Mouse (Mus musculus): ENCODE measurements at regions not wholly inside any gene's neighbourhood (a gene's known extent, or its start where the extent isn't known, plus 50 kb on each side); places are given as distances from the start of the nearest gene placed in this dataset.

- DNase-seq (ENCODE audit: low spot score in 2 of 2) = no peak
Measured at GRCm38 (mm10) chr1:128829536-128829935, 237.4 kb upstream of the Cxcr4 start.

GRCm38 (mm10) chr1:128826419-128826818 is 234.3 kb upstream of the Cxcr4 start:
- DNase-seq (ENCODE audit: low spot score in 2 of 2) = no peak

DNA sequence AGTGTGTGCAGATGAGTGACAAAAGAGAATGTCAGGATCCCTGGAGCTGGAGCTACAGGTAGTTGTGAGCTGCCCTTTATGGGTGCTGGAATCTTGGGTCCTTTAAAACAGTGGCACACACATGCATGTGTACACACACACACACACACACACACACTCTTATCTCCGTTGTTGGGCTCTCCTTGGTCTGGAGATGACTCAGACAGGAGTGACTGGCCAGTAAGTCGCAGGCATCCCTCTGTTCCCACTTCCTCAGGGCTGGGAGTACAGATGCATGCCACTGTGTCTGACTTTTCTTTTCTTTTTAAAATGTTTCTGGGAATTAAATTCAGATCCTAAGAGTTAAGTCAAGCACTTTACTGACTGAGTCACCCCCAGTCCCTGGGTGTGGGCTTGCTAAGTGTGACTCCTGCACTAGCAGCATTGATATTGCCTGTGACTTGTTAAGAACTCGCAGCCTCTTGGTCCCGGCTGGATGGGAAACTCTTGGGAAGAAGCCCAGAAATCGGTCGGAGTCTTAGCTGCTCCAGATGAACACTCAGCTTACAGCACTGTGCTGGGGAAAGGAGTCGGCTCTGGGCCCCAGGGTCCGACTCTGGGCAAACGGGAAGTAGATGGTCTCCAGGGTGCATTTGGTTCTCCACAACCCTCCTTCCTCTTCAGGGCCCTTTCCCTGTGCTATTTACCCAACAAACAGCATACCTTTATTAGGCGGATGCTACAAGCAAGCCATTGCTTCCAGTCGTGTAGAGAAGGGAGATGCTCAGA is 233.0 kb upstream of the Cxcr4 start:
- DNase-seq (ENCODE audit: low spot score in 2 of 2) = no peak

DNA sequence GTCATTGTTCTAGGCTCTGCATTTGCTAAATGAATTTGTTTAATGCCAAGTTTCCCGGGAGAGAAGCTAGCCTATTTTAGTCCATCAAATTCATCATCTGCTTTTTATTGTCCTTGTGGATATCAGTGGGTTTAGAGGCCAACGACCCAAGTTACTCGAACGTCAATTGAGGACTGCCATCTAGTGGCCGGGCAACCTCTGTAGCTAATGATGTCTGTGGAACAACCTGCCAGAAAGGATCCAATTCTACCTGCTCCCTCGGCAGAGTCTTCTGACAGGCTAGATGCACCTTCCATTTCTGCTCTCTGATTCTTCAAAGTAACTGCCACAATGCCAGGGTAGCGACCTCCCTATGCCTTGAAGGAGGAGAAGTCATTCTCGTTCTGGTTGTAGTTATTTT is 232.1 kb upstream of the Cxcr4 start:
- DNase-seq (ENCODE audit: low spot score in 2 of 2) = peak; percentile 75 to 78

DNA sequence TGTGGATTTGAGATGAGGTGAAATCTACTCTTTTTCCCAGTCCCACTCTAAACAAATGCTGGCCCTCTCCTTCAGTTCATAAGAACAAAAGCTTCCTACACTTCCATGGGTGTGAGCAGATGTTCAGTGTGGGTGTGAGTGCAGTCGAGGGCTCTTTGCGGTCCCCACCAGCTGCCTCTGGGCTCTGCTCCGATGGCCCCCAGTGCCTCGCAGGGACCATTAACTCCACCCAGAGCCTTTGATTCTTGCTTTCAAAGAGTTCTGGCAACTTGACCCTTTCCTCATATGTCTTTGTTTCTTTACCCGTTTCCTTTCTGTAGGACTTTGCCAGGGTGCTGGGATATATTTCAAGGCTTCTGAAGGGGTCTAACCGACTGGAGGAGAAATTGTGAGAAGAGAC is 229.9 kb upstream of the Cxcr4 start:
- DNase-seq (ENCODE audit: low spot score in 2 of 2) = no peak

DNA sequence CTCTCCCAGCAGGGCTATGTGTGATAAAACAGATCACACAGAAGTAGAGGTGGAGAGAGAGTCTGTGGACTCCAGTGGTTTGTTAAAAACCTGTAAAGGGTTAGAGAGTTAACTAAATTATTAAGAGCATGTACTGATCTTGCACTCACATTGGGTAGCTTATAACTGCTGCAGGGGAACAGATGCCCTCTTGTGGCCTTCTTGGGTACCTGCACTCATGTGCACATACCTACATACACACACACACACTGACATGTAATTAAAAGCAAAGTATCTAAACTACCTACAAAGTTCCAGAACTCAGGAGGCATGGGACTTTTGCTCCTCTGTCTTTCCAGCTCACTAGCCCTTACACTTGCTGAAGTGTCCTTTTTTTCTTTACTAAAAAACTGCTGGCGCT is 228.4 kb upstream of the Cxcr4 start:
- no peak for DNase-seq (ENCODE audit: low spot score in 2 of 2)

- no peak for DNase-seq (ENCODE audit: low spot score in 2 of 2)
Measured at GRCm38 (mm10) chr1:128819611-128820010, 227.5 kb upstream of the Cxcr4 start.

GRCm38 (mm10) chr1:128813379-128813778 is 221.3 kb upstream of the Cxcr4 start:
- DNase-seq (ENCODE audit: low spot score in 2 of 2) = no peak

GRCm38 (mm10) chr1:128810860-128811259 is 218.8 kb upstream of the Cxcr4 start:
- no peak for DNase-seq (ENCODE audit: low spot score in 2 of 2)

DNA sequence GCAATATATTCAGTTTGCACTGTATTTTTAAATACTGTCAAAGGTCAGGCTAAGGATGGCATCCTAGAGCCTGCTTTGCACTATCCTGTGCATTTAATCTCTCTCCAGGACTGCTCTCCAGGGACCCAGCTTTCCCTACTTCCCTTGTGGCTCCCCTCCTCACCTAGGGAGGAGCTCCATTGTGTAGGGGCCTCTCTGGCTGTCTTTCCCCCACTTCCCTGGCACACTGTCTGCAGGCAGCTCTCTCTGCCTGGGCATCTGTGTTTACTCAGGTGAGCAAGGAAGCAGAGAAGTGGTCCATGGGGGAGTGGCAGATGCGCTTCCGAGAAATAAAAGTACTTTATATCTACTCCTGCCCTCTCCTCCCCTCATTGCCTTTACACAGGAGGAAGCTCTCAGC is 218.0 kb upstream of the Cxcr4 start:
- no peak for DNase-seq (ENCODE audit: low spot score in 2 of 2)

DNA sequence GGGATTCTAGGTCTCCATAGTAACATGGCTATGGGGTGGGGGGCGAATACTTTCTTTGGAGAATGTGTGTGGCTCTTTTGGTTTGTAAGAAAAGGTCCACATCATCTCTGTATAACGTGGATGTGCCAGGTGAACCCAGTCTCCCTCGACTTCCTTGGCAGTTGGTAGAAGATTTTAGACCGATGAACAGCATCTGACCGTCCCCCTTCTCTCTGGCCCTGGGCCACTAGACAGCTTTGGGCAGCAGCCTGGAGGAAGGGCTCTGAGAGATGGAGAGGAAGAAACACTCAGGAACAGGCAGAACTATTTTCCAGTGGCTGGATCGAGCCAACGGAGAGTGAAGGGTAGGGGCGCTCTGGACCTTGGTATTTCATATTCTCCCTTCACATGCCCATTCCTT is 217.5 kb upstream of the Cxcr4 start:
- no peak for DNase-seq (ENCODE audit: low spot score in 2 of 2)

DNA sequence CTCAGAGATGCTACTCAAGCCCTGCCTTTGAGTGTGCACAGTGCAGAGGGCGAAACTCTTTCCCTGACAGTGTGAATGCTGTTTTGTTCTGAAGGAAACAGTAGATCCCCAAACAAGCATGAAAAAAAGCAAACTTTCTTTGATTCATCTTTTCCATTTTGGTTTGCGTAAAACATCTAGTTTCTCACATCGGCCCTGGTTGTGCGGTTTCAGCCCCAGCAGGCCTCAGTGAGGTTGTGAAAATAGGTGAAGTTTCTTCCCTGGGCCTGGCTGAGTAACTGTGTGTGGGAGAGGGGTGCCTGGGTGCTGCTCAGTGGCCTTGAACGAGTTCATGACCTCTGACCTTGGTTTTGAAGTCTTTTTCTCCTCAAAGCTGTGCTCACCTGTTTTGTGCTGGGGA is 216.5 kb upstream of the Cxcr4 start:
- DNase-seq (ENCODE audit: low spot score in 2 of 2) = no peak

DNA sequence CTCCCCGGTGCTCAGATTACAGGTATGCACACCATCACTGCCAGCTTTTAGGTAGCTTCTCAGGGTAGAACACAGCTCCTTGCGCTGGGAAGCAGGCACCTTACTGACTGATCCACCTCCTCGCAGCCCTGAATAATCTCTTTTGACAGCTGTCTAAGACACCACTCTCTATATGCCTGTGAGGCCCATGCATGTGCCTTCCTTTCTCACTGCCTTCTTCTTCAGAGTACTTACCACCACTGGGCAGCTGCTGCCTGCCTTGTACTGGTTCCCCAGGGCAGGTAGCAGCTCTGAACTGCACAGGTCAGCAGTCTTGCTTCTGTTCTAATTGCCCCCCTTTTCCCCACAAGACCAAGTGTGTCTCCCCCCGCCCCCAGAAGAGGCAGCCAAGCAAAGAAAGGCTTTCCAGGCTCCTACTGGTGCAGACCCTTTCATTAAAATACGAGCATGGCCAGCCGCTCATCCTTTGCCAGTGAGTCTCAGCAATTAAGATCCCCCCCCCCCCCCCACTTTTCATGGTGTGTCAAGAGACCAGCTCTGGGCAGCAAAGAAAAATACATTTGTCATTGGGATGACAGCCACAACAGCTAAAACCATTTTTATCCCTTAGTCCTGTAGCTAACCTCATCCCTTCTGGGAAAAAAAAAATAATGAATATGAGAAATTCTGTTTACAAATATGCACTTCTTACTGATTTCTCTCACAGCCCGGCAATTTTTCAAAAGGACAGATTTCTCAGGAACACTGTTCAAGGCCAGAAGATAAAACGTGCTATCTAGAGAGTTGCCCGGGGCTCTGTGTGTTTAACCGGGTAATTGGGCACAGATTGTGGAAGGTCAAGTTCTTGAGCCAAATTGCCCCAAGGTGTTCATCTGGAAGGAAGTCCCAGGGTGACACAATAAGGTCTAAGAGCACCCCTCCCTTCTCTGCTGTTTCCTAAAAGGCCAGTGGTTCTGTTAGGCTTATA is 213.9 kb upstream of the Cxcr4 start:
- DNase-seq (ENCODE audit: low spot score in 2 of 2) = no peak

- no peak for DNase-seq (ENCODE audit: low spot score in 2 of 2)
Measured at GRCm38 (mm10) chr1:128803433-128804060, 211.5 kb upstream of the Cxcr4 start.

DNA sequence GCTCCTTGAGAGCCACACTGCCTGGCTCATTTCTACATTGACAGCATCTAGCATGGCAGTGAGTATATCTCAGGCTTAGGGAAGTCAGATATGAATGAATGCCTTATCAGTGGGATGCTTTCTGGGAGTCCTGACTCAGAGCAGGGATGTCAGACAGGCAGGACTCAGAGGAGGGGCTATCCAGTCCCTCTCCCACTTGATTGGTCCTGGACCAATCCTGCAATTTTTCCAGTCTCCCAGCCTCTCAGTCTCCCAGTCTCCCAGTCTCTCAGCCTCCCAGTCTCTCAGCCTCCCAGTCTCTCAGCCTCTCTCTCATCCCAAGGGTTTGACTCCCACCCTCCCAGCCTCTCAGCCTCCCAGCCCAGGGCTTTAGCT is 211.0 kb upstream of the Cxcr4 start:
- no peak for DNase-seq (ENCODE audit: low spot score in 2 of 2)

GRCm38 (mm10) chr1:128798721-128799120 is 206.6 kb upstream of the Cxcr4 start:
- no peak for DNase-seq (ENCODE audit: low spot score in 2 of 2)

GRCm38 (mm10) chr1:128795654-128796053 is 203.6 kb upstream of the Cxcr4 start:
- no peak for DNase-seq (ENCODE audit: low spot score in 2 of 2)

GRCm38 (mm10) chr1:128790881-128791280 is 198.8 kb upstream of the Cxcr4 start:
- no peak for DNase-seq (ENCODE audit: low spot score in 2 of 2)

GRCm38 (mm10) chr1:128789567-128790335 is 197.7 kb upstream of the Cxcr4 start:
- no peak for DNase-seq (ENCODE audit: low spot score in 2 of 2)

GRCm38 (mm10) chr1:128788227-128788626 is 196.1 kb upstream of the Cxcr4 start:
- no peak for DNase-seq (ENCODE audit: low spot score in 2 of 2)

DNA sequence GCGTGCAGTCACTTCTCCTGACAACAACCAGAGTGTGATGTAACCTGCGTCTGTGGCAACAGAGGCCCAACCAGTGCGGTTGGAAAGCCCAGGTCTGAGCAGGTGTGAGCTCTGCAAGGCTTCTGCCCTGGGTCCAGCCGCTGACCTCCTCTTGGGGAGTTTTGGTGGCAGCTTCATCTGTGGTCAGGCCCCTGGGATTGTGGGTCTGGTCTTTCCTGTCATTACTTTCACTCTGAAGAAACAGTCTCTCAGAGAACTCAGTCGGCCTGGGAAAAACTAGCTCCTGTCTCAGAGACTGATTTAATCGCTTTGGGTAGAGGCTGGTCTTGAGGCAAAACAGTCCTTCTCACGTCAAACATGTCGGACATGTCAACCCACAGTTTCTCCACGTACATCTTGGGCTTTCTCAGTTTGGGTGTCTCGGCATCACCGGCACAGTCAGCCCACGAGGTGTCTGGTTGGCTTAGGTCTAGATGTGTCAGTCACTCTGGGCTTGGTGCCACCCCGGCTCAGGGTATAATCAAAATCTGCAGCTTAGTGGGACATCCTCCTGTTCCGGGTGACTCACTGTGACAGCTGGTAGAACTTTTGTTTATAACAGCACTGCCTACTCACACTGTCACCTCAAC is 195.0 kb upstream of the Cxcr4 start:
- no peak for DNase-seq (ENCODE audit: low spot score in 2 of 2)
